ENCODE assay signal across 18 mouse cellular contexts in the genomic region with DNA sequence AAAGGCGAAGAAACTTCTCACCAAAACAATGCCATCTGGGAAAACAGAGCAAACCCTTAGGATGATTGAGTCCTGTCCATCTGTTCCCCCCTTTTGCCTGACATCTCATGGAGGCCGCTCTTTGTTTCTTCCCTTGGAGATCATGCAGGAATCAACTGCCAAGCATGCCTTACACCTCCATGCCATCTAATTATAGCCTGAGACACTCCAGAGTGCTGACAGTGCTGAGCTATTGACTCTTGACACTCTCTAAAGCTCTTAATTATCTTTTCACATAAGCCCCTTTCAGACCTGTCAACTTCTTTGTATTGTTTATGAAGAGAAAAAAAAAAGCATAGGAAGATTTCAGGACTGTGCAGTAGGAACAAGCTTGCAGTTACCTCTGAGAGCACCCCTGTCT.
DNase-seq lines count a peak whose midpoint lies in the region; ATAC-seq lines count a peak whose summit lies in the region.
"Had no signal": no experiment of that assay in that cellular context is flagged by ENCODE, and none has a peak within 500 bp of the region (broad histone marks: within the 10 kb centered on the region; RNA-seq: fewer than 3 reads in every experiment).

No protein-coding gene starts in this region.

- no peaks in the 10 kb centered on the region for H3K36me3 ChIP-seq in forebrain, embryonic 15.5 days
- H3K36me3 ChIP-seq in heart, embryonic 10.5 days: no peaks in the 10 kb centered on the region
- H3K36me3 ChIP-seq: embryonic facial prominence, embryonic 13.5 days; G1E; hindbrain, embryonic 13.5 days; limb, embryonic 15.5 days; midbrain, embryonic 10.5 days had no signal

- peaks cover 13% of the 10 kb centered on the region for H3K4me1 ChIP-seq in forebrain, embryonic 15.5 days
- no peaks in the 10 kb centered on the region for H3K4me1 ChIP-seq in heart, embryonic 10.5 days
- H3K4me1 ChIP-seq: limb, embryonic 15.5 days had no signal

- ATAC-seq in forebrain, embryonic 15.5 days (replicated peaks): peak; percentile 81
- no peak for ATAC-seq in CD4-positive, CD25-positive, alpha-beta regulatory T cell, adult 4 months
- ATAC-seq: liver, postnatal 0 days had no signal

- no peak overlapping the region for H3K27ac ChIP-seq in forebrain, embryonic 15.5 days (replicated peaks)
- H3K27ac ChIP-seq in heart, embryonic 10.5 days: no peak overlapping the region
- H3K27ac ChIP-seq: embryonic facial prominence, embryonic 13.5 days; hindbrain, embryonic 13.5 days; limb, embryonic 15.5 days; midbrain, embryonic 10.5 days had no signal

- no peaks in the 10 kb centered on the region for H3K27me3 ChIP-seq in forebrain, embryonic 15.5 days
- H3K27me3 ChIP-seq in heart, embryonic 10.5 days (ENCODE audit: insufficient read depth, poor library complexity, severe bottlenecking): peaks cover 67% of the 10 kb centered on the region
- H3K27me3 ChIP-seq: embryonic facial prominence, embryonic 13.5 days; hindbrain, embryonic 13.5 days; limb, embryonic 15.5 days had no signal

- no peak overlapping the region for H3K4me3 ChIP-seq in forebrain, embryonic 15.5 days
- no peak overlapping the region for H3K4me3 ChIP-seq in heart, embryonic 10.5 days
- H3K4me3 ChIP-seq: embryonic facial prominence, embryonic 13.5 days; hindbrain, embryonic 13.5 days; limb, embryonic 15.5 days; midbrain, embryonic 10.5 days had no signal

- WGBS in forebrain, embryonic 15.5 days: 17% methylated on average over 2 of the region's 2 CpGs
- WGBS in heart, embryonic 10.5 days: 45% methylated on average over 2 of the region's 2 CpGs

- H3K4me2 ChIP-seq in forebrain, embryonic 15.5 days (replicated peaks): no peak overlapping the region
- H3K4me2 ChIP-seq: embryonic facial prominence, embryonic 13.5 days; hindbrain, embryonic 13.5 days; limb, embryonic 15.5 days had no signal

- no peaks in the 10 kb centered on the region for H3K9me3 ChIP-seq in forebrain, embryonic 15.5 days
- H3K9me3 ChIP-seq in heart, embryonic 10.5 days: no peaks in the 10 kb centered on the region
- H3K9me3 ChIP-seq: embryonic facial prominence, embryonic 13.5 days; G1E; hindbrain, embryonic 13.5 days; limb, embryonic 15.5 days; midbrain, embryonic 10.5 days had no signal

- peak; percentile 91 for DNase-seq in heart, adult 11 months
- no peak for DNase-seq in heart, postnatal 25 days (ENCODE audit: low spot score)
- DNase-seq in heart, embryonic 10.5 days (ENCODE audit: low spot score): peak; percentile 77
- peak; percentile 54 for DNase-seq in heart, postnatal 4 days
- no peak for DNase-seq in adrenal gland, postnatal 4 days (ENCODE audit: low spot score in 2 of 2)
- DNase-seq: cerebellum, adult 8-10 months; gastrocnemius, postnatal 36 days; kidney, adult 18-20 months; kidney, postnatal 25 days; liver, postnatal 0 days; lung, postnatal 36 days had no signal

- no peak overlapping the region for H3K9ac ChIP-seq in forebrain, embryonic 15.5 days (replicated peaks)
- H3K9ac ChIP-seq: embryonic facial prominence, embryonic 13.5 days; hindbrain, embryonic 13.5 days; limb, embryonic 15.5 days; liver, postnatal 0 days had no signal

- intact Hi-C loops in heart, postnatal 25 days (cut with DNase I): loop anchor here (2.0 kb wide), 1 partner anchor 59 kb away; no protein-coding TSS in a partner anchor

Comparison
In these comparisons a context has a peak if more than half of its experiments do, and no peak if none do; other contexts are left out.
1. DNase-seq: peak in heart, adult 11 months (single experiment), heart, embryonic 10.5 days (single experiment) and heart, postnatal 4 days (single experiment); none in heart, postnatal 25 days (single experiment) and adrenal gland, postnatal 4 days (0 of 2).